Mouse (Mus musculus): ENCODE measurements around the gene Zhx3.
A peak's percentile ranks its signal among the peaks of the same experiment; 100 is the strongest.

Gene Zhx3

GRCm38 (mm10) chr2:160725877-160726864, 146.6 kb downstream of the Zhx3 start:
- no peak for DNase-seq

GRCm38 (mm10) chr2:160724536-160724935, 148.3 kb downstream of the Zhx3 start:
- no peak for DNase-seq

- DNase-seq = no peak
These were observed 149.0 kb downstream of the Zhx3 start for GRCm38 (mm10) chr2:160723613-160724375.

GRCm38 (mm10) chr2:160722714-160723113, 150.1 kb downstream of the Zhx3 start:
- DNase-seq = no peak

DNA sequence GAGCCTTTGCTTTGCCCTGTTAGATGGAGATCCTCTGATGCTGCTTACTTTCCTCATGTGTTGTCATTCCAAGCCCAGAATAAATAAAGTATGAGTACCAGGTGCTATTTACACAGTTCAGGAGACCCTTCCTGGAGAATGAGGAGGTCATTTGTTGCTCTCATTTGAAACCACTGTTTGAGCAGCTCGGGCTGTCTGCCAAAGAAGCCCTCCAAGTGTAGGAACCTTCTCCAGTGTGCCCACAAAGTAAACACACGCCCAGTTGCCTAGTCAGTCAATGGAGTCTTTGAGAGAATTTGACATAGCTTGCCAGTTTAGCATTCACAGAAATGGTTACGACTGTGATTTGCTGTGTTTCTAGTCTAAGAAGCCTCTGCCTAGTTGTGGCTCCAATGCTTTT, 154.0 kb downstream of the Zhx3 start:
- DNase-seq = no peak

DNA sequence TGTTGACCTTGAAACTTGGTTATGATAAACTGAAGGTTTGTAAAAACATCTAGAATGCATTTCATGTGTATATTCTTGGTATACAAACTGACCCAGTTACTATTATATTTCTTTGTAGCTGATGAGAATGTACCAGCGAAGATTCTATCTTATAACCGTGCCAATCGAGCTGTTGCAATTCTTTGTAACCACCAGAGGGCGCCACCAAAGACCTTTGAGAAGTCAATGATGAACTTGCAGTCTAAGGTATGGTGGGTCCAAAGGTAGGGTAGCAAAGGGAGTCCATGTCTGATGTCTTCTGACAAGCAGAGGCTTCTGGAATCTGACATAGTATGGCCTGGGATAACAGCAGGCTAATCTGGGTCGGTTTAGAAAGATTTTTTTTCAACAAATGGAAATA, 155.5 kb downstream of the Zhx3 start:
- peak; percentile 81 for DNase-seq

GRCm38 (mm10) chr2:160715463-160716030, 157.3 kb downstream of the Zhx3 start:
- DNase-seq = no peak

- DNase-seq = no peak
These were observed 165.1 kb downstream of the Zhx3 start for GRCm38 (mm10) chr2:160707673-160708072.

GRCm38 (mm10) chr2:160702824-160703223, 170.0 kb downstream of the Zhx3 start:
- DNase-seq = no peak

GRCm38 (mm10) chr2:160701603-160702002, 171.2 kb downstream of the Zhx3 start:
- peak; percentile 14 for DNase-seq

- no peak for DNase-seq
These were observed 172.5 kb downstream of the Zhx3 start for GRCm38 (mm10) chr2:160700271-160700670.

All from thymus, postnatal 4 days (tissue).